Mouse (Mus musculus) cerebellum, adult 11-12 months (tissue): ENCODE results near the gene a.
A peak's percentile ranks its signal among the peaks of the same experiment; 100 is the strongest.

ENCODE experiments used
- DNase-seq: peaks from one replicate; pipeline ENCODE4 v3.0.0; 2022

a gene

DNA sequence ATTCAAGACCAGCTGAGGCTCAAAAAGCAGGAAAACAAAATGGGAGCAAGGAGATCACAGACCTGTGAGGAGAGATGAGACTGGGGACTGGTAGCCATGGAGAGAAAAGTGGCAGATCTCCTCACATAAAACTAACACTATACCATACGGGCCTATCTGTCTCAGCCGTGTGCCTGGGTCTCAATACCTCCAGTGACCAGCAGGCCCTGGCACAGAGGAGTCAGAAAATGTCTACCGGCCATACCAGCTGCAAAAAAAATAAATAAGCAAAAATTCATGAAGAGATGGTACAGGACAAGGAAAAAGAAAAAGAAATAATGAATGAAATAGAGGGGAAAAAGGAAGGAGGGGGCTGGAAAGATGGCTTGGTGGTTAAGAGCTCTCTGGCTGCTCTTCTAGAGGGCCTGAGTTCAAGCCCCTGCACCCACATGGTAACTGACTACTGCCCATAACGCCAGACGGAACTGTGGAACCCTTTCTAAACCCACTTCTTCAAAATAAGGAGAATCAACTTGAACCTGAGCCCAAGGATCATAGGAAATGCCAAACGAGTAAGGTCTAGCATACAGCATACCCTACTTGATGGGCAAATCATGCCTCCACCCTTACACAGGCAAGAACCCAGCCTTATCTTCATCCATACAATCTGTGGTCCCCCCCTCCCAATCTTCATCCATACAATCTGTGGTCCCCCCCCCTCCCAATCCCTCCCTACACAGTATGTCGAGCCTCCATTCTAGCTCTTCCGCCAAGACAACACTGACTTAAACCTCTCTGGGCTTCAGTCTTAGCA is 281.3 kb downstream of the a start:
- DNase-seq = no peak

DNA sequence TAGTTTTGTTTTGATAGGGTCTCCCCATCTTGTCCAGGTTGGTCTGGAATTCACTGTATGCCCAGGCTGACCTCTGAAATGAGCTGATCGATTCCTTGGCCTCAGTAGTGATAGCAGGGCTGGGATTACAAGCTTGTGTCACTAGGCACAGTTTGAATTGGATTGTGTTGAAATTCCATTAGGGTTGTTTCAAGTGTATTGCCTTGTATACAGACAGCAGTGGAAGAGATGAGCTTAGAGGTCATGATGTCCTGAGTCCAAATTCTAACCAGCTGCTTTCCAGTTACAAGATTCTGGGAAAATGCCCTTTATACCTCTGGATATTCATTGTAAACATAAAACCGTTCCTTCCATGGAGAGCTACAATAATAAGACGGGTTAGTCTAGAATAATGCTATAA is 282.1 kb downstream of the a start:
- no peak for DNase-seq

DNA sequence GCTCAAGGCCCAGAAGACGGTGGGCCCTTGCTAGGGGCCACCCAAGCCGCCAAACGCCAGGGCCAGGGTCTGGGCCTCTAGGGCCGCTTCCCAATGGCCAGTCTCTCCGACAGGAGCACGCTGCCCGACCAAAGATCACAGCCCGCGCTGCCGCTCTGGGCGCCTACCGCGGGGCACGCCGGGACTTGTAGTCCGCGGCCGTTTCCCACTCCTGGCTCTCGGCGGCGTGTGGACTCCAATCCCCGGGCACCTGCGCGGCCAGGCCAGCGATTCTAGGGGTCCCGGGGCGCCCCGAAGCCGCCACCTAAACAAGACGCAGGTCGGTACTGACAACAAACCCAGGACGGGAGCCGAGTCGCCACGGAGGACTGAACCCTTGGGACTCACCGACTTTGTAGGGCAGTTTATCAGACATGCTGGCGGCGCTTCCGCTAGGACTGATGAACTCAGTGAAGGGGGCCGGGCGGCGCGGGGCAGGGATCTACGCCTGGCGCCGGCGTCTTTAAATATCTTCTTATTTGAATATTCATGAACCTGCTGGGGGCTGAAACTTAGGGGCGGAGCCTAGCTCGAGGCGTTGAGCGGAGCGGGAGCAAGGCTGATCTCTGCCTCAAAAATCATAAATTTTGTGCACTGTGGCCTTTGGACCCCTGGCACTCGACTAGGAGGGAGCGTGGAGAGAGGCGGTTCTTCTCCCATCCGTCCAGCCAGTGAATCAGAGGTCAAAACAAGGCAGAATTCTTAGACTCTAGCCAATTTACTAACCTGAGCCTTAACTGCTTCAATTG is 283.0 kb downstream of the a start, which contains the start of gene Ahcy:
Ahcy (minus strand) TSS at position 520 of the 788 bp plus-strand sequence.
- DNase-seq = peak; percentile 91

DNA sequence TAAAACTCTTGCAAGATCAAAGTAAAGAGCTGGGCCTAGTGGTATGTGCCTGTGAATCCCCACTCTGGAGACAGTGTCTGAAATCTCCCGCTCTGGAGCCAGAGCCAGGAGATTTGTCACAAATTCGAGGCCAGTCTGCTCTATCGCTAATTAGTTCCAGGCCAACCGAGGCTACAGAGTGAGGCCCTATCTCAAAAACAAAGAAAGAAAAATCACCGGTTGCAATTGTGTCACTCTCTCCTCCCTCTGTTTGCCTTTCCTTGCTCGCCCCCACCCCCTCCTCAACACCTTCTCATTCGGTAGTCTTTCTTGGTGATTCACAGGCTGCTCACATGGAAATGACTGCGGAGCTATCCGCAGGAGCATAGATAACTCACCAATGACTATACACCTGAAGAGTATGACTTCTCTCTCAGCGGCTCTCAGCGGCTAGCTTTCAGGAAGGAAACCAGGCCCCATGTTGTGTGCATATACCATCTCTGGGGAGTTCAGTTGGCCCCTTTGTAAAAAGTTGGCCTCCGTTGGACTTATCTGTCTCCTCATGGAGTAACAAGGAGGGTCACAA is 283.6 kb downstream of the a start:
- peak; percentile 42 for DNase-seq

DNA sequence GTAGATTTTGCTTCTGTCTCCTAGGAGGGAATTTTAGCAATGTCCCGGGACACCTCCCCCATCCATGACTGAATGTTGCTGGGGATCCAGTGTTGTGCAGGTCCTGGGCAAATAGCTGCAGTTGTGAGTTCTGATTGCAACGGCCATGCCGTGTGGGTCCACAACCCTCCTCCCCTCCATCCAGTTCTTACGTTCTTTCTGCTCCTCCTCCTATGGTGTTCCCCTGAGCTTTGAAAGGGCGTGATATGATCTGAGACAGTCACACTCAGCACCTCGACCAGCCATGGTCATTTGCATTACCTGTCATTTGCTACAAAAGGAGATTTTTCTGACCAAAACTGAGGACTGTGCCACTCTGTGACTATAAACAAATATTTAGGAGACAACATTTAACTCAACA is 284.4 kb downstream of the a start:
- no peak for DNase-seq

DNA sequence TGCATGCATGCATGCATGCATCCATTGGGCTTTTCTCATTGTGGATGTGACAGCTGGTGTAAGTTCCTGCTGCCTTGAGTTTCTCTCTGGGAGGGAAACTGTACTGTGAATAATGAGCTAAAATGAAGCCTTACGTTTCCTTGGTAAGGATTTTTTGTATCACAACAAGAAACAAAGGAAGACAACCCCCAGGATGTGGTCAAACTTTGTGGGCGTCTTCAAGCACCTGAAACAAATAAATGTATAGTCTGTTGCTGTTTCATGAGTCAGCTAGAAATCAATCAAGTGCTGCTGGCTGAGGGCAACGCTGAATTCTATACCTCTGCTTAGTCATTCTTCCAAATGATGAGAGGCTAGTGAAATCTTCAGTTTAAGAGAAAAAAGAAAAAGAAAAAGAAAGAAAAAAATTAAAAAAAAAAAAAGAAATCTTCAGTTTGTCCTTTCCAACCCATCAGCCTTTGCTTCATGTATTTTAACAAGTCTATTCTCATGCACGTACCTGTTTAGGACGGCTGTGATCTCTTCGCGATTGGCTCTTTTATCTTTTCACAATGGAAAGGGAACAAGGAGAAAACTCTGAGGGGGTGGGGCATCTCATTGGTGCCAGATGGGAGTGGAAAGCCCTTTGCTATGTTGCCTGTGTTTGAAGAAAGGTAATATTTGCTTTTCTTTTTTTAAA is 288.4 kb downstream of the a start:
- no peak for DNase-seq

DNA sequence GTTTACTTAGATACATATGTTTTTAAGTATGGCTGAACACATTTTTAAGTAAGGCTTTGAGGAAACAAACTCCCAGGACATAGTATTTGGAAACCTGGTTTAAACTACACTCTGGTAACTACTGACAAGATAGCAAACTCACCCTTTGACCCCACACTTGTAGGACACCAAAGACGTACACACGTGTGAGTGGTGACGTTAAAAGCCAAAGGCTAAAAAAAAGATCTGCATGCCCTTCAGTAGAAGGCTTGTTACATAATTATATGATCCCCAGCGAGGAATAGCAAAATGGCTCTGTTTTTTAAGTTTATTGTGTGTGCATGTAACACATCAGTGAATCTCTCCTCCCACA is 289.0 kb downstream of the a start:
- DNase-seq = no peak

DNA sequence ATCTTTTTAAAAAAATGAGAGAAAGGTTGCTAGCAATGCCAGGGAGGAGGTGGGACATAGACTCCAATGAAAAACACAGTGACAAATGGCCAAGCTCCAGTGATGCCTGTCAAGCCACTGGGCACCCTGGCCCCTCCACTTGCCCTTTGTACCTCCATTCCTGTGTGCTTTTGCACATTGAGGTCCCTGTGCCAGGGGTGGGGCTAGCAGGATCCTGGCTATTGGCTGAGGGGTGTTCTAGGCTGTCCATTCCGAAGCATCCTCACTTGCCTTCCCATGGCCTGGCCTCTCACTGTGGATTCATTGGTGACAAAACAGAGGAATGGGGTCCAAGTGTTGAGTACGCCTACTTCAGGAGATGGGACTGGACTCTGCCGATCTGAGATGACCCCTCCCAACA is 289.9 kb downstream of the a start:
- no peak for DNase-seq

DNA sequence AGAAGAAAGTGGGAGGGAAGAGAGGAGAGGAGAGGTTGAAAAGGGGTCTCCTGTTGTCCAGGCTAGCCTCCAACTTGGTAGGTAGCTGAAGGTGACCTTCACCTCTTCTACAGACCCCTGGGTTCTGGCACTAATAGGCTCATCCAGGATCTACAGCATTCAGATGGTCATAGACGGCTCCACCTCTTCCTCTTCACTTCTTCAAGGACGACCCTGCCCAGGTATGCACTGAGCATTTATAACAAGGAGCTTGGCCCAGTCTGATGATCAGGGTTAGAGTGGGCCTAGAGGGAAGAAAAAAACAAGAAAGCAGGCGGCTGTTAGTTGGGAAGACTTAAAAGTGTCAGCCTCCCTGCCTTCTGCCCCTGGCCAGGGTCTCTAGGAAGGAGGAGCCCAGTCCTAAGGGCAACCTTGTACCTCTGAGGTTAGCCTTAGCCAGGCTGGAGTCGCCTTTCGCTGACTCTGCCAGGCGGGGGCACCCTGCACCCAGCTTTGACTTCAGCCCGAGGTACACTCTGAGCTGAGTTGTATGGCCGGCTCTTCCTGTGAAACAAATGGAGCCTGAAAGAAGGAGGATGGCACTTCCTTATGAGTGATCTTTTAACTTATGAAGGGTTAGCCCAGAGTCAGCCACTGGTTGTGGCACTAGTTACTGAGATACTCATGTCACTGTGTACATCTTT is 291.1 kb downstream of the a start:
- peak; percentile 51 for DNase-seq

DNA sequence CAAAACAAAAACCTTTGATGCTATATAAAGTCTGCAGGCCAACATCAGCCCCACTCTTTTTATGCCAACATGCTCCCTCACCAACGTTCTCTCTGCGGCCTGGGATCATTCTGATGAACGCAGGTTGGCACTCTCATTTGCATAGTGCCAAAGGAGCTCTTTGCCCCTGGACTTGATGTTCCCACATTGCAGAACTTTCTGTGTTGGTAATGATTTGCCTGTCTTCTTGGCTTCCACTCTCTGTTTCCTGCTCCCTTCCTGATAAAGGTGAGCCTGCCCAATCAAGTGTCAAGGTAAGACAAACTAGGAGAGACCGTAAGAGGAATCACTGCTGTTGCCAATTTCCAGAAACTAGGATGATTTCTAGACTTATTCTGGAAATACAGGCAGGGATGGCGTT is 293.3 kb downstream of the a start:
- DNase-seq = no peak

DNA sequence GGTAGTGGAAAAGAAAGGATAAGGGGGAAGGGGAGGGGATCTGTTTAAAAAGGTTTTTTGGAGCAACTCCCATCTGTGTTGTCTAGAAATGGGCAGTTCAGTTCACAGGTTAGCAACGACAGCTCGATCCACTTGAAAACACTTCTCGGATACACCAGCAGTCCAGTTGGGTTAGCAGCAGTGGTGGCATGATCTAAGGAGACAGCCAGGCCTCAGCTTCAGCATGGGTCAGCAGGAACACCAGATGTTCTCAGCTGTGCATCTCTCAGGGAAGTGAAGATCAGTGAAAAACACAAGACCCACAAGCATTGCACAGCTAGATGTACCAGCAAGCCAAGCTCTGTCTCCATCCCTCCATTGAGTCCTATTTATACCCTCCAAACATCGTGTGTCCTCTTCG is 295.1 kb downstream of the a start:
- DNase-seq = no peak

DNA sequence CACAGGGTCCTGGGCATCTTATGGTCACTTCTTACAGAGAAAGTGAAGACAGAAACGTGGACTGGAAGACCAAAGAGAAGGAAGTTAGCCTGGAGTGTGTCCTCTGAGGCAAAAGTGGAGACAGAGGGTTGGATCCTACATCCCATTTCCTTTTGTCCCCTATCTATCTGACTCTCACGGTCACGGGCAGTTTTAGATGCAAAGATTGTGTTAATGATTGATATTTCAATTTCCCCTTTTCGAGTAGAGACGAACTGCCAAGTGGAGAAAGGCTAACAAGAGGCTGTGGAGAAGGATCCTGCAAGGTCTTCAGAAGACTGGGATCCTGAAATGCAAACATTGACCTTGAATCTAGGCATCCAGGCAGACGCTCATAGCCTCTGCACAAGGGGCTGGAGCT is 297.1 kb downstream of the a start:
- no peak for DNase-seq

DNA sequence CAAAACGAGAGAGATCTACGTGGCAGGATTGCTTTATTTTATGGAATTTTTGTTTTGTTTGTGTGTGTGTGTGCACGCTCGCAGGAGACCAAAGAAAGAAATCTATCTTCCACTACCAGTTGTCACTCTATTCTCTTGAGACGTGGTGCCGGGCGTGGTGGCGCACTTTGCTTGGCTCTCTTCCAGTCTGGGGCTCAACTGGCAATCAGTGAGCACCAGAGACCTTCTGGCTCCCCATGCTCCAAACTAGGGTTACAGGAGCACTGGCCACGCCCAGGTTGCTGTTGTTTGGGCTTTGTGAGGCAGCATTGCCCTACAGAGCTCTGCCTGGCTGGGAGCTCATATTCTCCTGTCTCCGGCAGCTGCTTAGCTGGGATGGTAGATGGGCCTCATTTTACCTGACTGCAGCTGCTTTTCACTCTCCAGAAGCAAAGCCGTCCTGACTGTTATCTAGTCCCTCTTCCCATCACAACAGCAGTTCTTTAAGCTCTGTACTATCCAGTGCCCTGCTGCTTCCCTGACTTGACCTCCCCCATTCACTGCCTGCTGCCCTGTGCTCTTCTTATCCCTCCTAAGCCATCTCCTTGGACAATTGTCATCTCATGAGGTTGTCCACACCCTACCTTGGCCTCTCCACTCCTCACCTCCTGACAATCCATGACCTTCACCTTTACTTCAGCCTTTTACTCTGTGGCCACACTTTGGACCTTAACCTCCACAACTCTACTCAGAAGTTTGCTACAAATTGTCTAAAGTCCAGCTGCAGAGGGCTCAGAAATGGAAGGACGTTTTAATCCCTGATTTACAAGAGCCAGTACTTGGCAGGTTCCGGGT is 299.9 kb downstream of the a start:
- DNase-seq = no peak

DNA sequence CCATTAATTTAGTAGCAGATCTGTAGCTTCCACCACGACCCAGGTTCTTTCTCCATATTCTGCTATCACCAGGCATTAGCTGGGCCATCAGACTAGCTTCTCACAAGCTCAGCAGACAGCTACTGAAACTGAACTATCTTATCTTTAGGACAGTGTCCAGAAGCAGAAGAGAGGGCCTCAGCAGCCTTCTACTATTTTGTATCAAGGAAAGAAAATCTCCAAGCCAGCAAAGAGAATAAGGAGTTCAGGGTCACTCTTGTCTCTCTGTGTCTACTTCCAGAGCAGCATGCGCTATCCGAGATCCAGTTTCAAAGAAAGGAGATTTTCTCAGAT is 300.5 kb downstream of the a start:
- DNase-seq = no peak

DNA sequence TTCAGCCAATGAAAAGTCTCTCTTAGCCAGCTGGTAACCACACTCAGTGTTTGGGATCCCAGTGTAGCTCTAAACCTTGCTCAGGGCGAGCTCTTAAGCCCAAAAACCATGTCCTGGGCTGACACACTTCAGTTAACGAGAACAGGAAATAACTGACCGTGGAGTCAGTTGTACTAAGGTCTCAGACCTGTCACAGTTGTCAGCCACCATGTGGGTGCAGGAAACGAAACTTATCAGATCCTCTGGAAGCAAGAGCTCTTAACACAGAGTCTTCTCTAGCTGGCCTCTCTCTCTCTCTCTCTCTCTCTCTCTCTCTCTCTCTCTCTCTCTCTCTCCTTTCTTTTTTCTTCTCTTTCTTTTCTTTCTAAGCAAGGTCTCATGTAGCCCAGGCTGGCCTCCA is 302.2 kb downstream of the a start:
- no peak for DNase-seq

DNA sequence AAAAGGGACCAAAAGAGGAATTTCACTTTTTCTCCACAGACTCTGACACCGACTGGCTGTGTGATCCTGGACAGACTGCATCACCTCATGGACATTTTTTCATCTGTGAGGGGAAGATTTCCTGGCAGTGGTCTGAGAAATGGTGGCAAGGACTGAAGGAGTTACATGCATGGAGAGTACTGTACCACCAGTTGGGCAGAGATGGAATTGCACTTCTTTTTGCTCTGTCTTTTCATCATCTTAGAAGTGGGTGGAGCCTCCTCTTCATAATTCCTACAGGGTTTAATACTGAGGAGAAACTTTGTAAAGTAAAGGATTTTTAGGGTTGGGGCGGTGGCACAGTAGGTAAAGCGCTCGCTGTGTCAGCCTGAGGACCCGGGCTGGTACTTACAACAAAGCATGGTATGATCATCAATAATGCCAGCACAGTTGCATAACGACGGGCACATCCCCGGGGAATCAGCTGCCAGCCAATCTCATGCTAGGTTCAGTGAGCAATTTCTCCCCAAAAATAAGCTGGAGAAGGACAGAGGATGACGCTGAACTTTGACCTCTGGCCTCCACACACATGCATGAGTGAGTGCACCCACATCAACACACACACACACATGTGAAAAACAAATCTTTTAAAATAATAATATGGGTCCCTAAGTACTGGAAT is 307.6 kb downstream of the a start:
- DNase-seq = no peak

DNA sequence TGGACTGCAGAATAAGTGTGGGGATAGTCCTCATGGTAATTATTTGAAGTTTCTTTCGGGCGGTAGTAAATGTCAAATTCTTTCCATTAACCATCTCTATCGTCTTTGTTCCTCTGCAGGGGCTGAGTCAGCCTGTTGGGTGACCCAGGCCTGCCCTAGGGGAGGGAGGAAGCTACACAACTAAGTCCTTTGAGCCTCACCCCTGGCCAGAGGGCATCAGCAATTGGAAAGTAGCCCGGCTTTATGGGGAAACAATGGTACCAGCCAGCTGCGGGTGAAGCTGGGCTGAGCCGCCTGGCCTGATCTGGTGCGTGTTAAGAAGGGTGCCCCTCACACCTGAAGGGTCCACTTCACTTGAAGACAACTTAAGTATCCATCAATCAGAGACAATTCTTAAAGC is 308.2 kb downstream of the a start:
- peak; percentile 27 for DNase-seq

DNA sequence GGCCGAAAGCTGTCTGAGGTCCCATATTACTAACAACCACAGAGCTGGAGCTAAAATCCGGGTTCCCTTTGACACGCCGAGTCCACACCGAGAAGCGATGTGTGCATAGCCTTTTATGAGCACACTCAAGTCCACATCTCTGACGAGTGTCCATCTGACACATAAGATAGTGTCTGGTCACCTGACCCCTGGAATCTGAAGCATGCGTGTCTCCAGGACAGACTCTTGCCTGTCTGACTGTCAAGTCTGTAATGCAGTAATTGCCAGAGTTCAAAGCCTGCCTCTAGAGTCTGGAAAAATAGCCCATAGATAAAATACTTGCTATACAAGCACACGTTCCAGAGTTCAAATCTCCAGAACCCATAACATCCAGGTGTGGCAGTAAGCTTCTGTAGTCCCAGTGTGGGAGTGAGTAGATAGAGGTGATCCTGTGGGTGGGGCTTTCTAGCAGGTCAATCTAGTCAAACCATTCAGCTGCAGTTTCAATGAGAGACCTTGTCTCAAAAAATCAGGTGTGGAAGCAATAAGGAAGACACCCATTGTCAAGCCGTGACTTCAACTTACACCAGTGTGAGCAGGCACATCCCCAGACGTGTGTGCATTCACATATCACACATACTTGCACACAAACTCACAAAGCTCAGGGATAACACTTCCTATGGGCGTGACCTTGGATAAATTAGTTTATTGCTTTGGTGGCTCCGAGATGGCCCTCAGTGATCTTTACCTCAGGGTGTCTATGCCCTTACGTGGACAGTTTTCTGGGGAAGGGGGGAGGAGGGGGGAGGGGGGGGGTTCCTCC is 309.0 kb downstream of the a start:
- no peak for DNase-seq
